Mouse (Mus musculus) T-helper 17 cell (primary cell): ENCODE measurements around the gene Jpt1.
"Not testable (repeated sequence)": the region's sequence is repeated elsewhere in the genome, so short reads cannot be mapped to it uniquely, and the experiment has no call there.

Experiments
- in situ Hi-C, 2 experiments: fragments of 300-600 bp; cut with MboI, MseI; formaldehyde crosslinking; loops; 1 replicate in 1 of 2; 2 replicates in 1 of 2; pipeline ENCODE4 v1.15.1; 2025; ENCODE audit warnings: high pct_unique_total_duplicates in 2 of 2

Gene Jpt1

GRCm38 (mm10) chr11:115514238-115514663 is at the start of gene Jpt1:
Gene Jpt1 (minus strand): TSS chr11:115514387.
- in situ Hi-C loops: no loop called here

GRCm38 (mm10) chr11:115563406-115563805 is 49.2 kb upstream of the Jpt1 start:
- in situ Hi-C loops: no loop called here

DNA sequence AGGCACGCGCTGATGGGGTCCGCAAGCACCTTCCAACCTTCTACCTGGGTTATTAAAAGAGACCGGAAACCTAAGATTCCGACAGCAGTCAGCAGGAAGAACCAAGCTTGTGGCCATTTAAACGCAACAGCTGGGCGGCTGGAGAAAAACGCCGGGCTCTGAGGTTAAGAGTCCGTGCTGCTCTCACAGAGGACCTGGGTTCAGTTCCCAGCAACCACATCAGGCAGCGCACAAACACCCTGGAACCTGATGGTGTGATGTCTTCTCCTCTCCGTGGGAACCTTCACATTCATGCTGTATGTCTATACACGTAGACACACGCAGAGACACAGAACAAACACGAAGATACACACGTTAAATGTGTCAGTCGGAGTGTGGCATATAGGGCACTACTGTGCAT is 41.5 kb upstream of the Jpt1 start:
- in situ Hi-C loops: loop anchor here (5.0 to 10.0 kb wide), 2 partner anchors 159 to 162 kb away; no protein-coding TSS in a partner anchor

- in situ Hi-C loops: loop anchor here in 1 of 2 experiments (10.0 kb wide), 1 partner anchor 162 kb away; no protein-coding TSS in a partner anchor
Observed at GRCm38 (mm10) chr11:115552783-115553182, 38.6 kb upstream of the Jpt1 start.

- in situ Hi-C loops: no loop called here
Observed at GRCm38 (mm10) chr11:115543571-115543970, 29.4 kb upstream of the Jpt1 start.

- in situ Hi-C loops: no loop called here
Observed at GRCm38 (mm10) chr11:115538045-115538444, 23.9 kb upstream of the Jpt1 start.

- in situ Hi-C loops: no loop called here
Observed at GRCm38 (mm10) chr11:115536856-115537568, 22.8 kb upstream of the Jpt1 start.

DNA sequence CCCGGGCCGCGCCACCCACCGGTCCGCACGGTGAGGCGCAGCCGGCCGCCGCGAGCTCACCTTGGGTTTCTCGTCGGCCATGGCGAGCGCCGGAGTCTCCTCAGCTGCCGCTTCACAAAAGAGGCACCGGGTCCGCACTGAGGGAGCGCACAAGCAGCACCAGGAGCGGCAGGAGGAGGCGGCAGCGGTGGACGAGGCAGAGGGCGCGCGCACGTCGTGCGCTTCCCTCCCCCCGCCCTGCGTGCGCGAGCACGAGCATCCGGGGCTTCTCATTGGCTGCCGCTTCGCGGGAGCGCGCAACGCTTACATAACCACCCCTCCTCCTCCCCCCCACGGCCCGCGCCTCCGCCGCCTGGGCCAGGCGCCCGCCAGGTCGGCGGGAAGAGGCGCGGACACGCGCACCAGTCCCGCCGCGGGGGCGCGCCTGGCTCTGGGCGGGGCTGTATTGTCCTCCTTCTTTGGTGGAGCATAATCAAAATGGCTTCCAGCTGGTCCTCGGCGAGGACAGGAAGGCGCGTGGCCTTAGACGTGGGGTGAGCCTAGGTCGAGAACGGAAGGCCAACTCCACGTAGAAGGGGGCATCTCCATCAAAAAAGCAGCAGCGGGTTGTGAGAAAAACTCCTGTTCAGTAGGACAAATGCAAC is 22.0 kb upstream of the Jpt1 start, which contains the start of gene Sumo2:
Gene Sumo2 (minus strand): TSS at position 239 of the 644 bp plus-strand sequence.
- in situ Hi-C loops: no loop called here

GRCm38 (mm10) chr11:115535401-115536037 is 21.3 kb upstream of the Jpt1 start:
- in situ Hi-C loops: no loop called here

- in situ Hi-C loops: loop anchor here (5.0 kb wide), 1 partner anchor 48 kb away; no protein-coding TSS in a partner anchor
Observed at GRCm38 (mm10) chr11:115534759-115535371, 20.7 kb upstream of the Jpt1 start.

GRCm38 (mm10) chr11:115526446-115526845 is 12.3 kb upstream of the Jpt1 start:
- in situ Hi-C loops: not testable (repeated sequence)

GRCm38 (mm10) chr11:115522703-115523102 is 8.5 kb upstream of the Jpt1 start:
- in situ Hi-C loops: no loop called here

DNA sequence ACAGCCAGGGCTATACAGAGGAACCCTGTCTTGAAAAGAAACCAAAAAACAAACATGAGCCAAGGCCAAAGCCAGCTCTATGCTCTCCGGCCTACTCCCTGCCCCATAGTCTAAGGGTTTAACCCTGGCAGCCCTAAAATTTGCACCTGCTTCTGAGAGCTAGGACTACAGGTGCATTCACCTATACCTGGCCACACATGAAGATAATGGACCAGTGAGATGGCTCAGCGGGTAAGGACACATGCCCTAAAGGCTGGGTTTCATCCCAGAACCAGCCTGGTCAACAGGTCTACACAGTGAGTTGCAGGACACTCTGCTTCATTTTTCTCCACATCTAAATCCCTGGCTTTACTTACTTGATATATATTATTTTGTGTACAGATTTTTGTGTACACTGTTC is 8.1 kb upstream of the Jpt1 start:
- in situ Hi-C loops: no loop called here

GRCm38 (mm10) chr11:115521080-115521479 is 6.9 kb upstream of the Jpt1 start:
- in situ Hi-C loops: no loop called here

DNA sequence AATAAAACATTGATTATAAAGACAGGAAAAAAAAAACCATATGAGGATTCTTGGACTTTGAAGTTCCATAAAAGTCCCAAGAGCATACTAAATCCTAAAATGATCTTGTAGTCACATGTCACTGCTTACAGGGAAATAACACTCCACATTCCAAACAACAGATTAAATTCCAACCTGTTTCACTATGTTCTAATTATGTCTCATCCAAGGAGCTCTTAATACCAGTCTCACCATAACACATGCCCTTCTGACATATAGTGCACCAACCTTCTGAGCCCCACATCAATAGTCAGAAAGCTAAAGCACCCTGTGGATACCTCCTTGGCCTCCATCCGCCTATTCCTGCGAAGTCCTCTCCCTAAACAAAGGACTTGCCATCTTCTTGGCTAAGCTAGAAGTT is 6.0 kb upstream of the Jpt1 start:
- in situ Hi-C loops: no loop called here

- in situ Hi-C loops: no loop called here
Observed at GRCm38 (mm10) chr11:115519581-115519980, 5.4 kb upstream of the Jpt1 start.

DNA sequence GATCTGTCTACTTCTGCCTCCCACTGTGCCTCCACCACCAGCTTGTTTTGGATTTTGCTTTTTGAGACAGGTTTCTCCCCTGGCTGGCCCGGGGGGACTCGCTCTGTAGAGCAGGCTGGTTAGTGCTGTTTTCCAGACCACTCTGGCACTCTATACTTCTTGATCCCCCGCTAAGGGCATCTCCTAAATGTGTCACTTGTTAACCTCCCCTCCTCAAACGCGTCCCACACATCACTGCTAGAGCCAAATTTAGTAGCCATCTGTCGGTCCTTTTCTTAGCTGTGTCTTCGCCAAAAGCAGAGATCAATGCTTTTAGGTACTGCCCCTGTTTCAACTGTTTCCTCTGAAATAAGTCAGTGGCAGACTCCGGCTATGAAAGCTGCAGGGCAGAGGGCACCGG is 4.5 kb upstream of the Jpt1 start:
- in situ Hi-C loops: no loop called here

- in situ Hi-C loops: no loop called here
Observed at GRCm38 (mm10) chr11:115516942-115517341, 2.8 kb upstream of the Jpt1 start.

DNA sequence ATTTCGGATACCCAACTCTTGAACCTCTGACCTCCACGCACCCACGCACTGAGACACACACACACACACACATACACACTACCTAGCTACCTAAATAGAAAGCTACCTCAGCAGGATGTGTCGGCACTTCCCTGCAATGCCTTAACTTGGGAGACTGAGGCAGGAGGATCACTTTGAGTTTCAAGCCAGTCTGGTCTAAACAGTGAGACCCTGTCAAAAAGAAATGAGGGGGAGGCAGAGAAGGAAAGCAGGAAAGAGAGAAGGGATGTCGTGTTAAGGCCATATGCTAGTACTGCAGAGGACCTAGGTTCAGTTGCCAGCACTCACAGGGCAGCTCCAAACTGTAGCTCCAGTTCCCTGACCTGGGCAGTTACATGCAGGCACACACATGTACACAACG is 834 bp upstream of the Jpt1 start:
- in situ Hi-C loops: no loop called here

DNA sequence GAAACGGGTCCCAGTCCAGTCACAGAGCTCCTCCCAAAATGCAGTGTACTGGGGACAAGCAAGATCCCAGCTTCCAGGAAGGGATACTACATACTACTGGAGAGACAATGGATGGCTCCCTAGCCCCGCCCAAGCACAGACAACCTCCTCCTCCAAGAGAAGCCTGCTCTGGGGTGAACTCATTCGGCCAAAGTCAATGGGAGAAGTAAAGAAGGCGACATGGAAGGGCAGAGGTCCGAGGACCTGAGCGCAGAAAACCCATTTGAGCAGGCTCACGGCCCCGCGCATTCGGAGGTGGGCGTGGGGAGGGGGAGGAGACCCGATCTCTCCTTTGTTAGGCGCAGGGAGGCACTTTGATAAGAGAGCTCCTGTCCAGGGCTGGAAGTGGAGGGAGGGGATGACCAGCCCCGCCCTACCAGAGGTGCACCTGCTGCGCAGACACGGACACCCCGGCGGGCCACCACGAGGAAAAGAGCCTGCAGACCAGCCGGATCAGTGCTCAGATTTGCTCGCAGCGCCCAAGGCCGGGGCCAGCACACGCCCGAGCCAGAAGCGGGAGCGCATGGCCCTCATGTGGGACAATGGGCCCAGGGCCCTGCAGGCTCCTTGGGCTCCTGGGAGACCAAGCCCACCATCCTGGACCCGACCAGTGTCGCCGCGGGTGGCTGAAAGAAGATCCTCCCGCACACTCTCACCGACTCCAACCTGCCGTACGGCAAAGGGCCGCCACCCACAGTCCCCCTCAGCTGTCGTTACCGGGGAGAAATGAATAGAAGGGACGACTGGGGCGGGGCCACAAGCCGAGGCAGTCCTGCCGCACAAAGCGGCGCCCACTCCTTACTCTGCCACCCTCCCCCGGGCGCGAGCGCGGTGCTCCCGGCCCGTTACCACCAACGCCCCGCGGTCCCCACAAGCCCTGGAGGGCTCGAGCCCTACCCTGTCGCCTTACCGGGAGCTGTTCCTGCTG is 633 bp downstream of the Jpt1 start:
- in situ Hi-C loops: no loop called here
